Mouse (Mus musculus): Measurements from ENCODE around the gene Six5. TPM values are rescaled to one million over a fixed set of nuclear protein-coding genes. Genes with fewer than 3 reads are reported as not detected.

Gene Six5
- polyA plus RNA-seq, 1 experiment from 2014 or later: 14.7 TPM

Small RNA genes within 50 kb of the gene (microRNA-seq; reads per million reads assigned to microRNA genes)
- gene Mir3100 (ENCODE audit: borderline number of aligned reads): not detected

Other genes with a start within 250 kb of the Six5 start
- gene Pglyrp1, start 223.3 kb upstream of the Six5 start, polyA plus RNA-seq (2015; fragmentation: Nextera tagmentation; extraction: Ambion mirVana): 9.7 and 16.3 TPM in 2 replicates
- gene Ccdc61, start 184.2 kb upstream of the Six5 start, polyA plus RNA-seq (2015; fragmentation: Nextera tagmentation; extraction: Ambion mirVana): 31.8 and 40.3 TPM in 2 replicates
- 0.56 and 0.60 TPM in 2 replicates for gene Nova2, start 168.7 kb upstream of the Six5 start, polyA plus RNA-seq (2015; fragmentation: Nextera tagmentation; extraction: Ambion mirVana)
- not detected in 2 replicates for gene Nanos2, start 107.2 kb upstream of the Six5 start, polyA plus RNA-seq (2015; fragmentation: Nextera tagmentation; extraction: Ambion mirVana)
- 5.9 and 6.3 TPM in 2 replicates for gene Mypop, start 103.3 kb upstream of the Six5 start, polyA plus RNA-seq (2015; fragmentation: Nextera tagmentation; extraction: Ambion mirVana)
- 31.1 and 32.2 TPM in 2 replicates for gene Irf2bp1, start 90.5 kb upstream of the Six5 start, polyA plus RNA-seq (2015; fragmentation: Nextera tagmentation; extraction: Ambion mirVana)
- 0.58 and 1.3 TPM in 2 replicates for gene Foxa3, start 71.1 kb upstream of the Six5 start, polyA plus RNA-seq (2015; fragmentation: Nextera tagmentation; extraction: Ambion mirVana)
- 35.3 and 36.8 TPM in 2 replicates for gene Sympk, start 70.2 kb upstream of the Six5 start, polyA plus RNA-seq (2015; fragmentation: Nextera tagmentation; extraction: Ambion mirVana)
- gene Rsph6a, start 39.9 kb upstream of the Six5 start, polyA plus RNA-seq (2015; fragmentation: Nextera tagmentation; extraction: Ambion mirVana): not detected in 2 replicates
- 18.7 and 20.1 TPM in 2 replicates for gene Dmwd, start 18.4 kb upstream of the Six5 start, polyA plus RNA-seq (2015; fragmentation: Nextera tagmentation; extraction: Ambion mirVana)
- 42.4 and 60.4 TPM in 2 replicates for gene Dmpk, start 10.7 kb upstream of the Six5 start, polyA plus RNA-seq (2015; fragmentation: Nextera tagmentation; extraction: Ambion mirVana)
- 1.9 and 2.3 TPM in 2 replicates for gene Gm4969, start 23.8 kb downstream of the Six5 start, polyA plus RNA-seq (2015; fragmentation: Nextera tagmentation; extraction: Ambion mirVana)
- 14.7 and 16.3 TPM in 2 replicates for gene Fbxo46, start 25.3 kb downstream of the Six5 start, polyA plus RNA-seq (2015; fragmentation: Nextera tagmentation; extraction: Ambion mirVana)
- gene Qpctl, start 54.7 kb downstream of the Six5 start, polyA plus RNA-seq (2015; fragmentation: Nextera tagmentation; extraction: Ambion mirVana): 13.9 and 15.1 TPM in 2 replicates
- 139 and 140 TPM in 2 replicates for gene Snrpd2, start 55.1 kb downstream of the Six5 start, polyA plus RNA-seq (2015; fragmentation: Nextera tagmentation; extraction: Ambion mirVana)
- gene Gipr, start 71.5 kb downstream of the Six5 start, polyA plus RNA-seq (2015; fragmentation: Nextera tagmentation; extraction: Ambion mirVana): 0.68 and 1.1 TPM in 2 replicates
- gene Eml2, start 81.8 kb downstream of the Six5 start, polyA plus RNA-seq (2015; fragmentation: Nextera tagmentation; extraction: Ambion mirVana): 10.4 and 12.8 TPM in 2 replicates
- 1.7 and 1.9 TPM in 2 replicates for gene Gpr4, start 117.9 kb downstream of the Six5 start, polyA plus RNA-seq (2015; fragmentation: Nextera tagmentation; extraction: Ambion mirVana)
- 30.8 and 32.5 TPM in 2 replicates for gene Opa3, start 133.7 kb downstream of the Six5 start, polyA plus RNA-seq (2015; fragmentation: Nextera tagmentation; extraction: Ambion mirVana)
- gene Vasp, start 177.2 kb downstream of the Six5 start, polyA plus RNA-seq (2015; fragmentation: Nextera tagmentation; extraction: Ambion mirVana): 85.2 TPM in 2 replicates
- 0.14 and 0.41 TPM in 2 replicates for gene Ppm1n, start 185.5 kb downstream of the Six5 start, polyA plus RNA-seq (2015; fragmentation: Nextera tagmentation; extraction: Ambion mirVana)
- gene Rtn2, start 188.0 kb downstream of the Six5 start, polyA plus RNA-seq (2015; fragmentation: Nextera tagmentation; extraction: Ambion mirVana): 39.2 and 41.9 TPM in 2 replicates
- gene Fosb, start 215.5 kb downstream of the Six5 start, polyA plus RNA-seq (2015; fragmentation: Nextera tagmentation; extraction: Ambion mirVana): 0.21 and 0.69 TPM in 2 replicates

All from embryonic facial prominence, embryonic 15.5 days (tissue).